Mouse (Mus musculus) forelimb bud, embryonic 11.5 days (tissue): ENCODE data around the gene Clec4a3.
"Not testable (repeated sequence)": the region's sequence is repeated elsewhere in the genome, so short reads cannot be mapped to it uniquely, and the experiment has no call there.

Source experiments
- DNase-seq: peaks from one replicate; pipeline ENCODE4 v3.0.0-alpha.2; 2012; ENCODE audit warnings: low read depth, low spot score

The Clec4a3 gene

DNA sequence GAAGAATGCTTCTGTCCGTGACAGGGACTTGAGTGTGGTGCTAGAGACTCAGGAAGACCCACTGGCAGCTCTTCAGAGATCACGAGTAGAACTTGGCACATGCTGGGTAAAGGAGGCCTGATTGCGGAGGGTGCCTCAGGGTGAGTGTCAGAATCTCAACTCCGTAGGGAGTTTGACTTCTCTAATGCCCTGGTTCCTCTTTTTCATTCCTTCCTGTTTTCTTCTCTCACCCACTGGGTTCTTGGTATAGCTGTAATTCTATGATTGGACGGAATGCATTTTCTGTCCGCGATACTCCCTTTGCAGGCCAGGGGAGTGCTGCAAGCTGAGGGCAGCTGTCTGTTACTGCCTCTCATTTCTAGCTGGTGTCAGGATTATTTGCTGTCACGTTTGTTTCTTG lies at the start of gene Clec4a3:
TSS of gene Clec4a3 (plus strand) at position 115 of the 400 bp plus-strand sequence.
- no peak for DNase-seq

DNA sequence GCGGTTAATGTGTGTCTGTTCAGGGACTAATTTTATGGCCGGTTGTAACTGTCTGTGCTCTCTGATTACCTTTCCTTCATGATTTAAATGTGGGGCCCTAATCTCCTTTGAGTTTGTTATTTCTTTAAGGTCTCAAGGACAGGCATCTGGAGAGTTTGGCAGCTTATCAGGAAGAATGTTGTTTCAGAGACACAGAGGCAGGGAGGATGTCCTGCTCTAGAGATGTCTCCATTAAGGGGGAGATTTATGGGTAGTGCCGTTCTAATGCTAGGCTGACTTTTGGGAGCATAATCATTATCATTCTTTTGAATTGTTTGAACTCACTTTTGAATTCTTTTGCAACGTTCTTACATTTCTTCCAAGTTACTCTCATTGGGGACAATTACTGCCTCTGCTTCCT lies 32.4 kb upstream of the Clec4a3 start:
- no peak for DNase-seq

DNA sequence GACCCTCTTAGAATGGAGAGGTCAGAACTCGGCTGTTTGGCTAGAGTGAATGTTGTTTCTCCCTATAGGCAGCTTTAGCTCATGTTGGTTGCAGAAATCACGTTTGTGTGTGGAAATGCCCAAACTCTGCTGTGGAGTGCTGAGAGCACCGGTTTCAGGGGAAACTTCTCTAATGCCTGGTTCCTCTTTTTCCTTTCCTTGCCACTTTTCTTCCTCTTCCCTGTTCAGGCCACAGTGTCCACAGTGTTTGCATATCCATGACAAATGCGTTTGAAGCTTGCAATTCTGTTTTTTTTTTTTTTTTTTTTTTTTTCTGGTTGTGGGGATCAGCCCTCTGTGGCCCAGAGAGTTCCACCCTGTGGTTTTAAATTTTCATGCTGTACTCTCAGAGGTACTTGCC lies 30.9 kb upstream of the Clec4a3 start, which contains the start of gene Clec4a1:
TSS of gene Clec4a1 (plus strand) at position 398 of the 400 bp plus-strand sequence.
- DNase-seq: no peak

DNA sequence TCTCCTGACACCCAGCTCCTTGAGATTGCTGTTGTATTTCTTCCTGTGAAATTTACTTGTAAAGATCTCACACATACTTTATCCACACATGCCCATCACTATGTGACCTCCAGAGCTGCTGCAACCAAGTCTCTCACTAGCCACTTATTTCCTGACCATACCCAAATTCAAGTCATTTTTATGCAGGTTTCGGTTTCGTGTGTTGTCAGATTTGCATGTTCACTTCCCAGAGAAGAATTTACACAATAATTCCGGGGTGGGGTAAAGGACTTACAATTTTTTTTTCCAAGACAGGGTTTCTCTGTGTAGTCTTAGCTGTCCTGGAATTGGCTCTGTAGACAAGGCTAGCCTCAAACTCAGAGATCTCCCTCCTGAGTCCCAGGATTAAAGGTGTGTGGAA lies 17.5 kb upstream of the Clec4a3 start:
- no peak for DNase-seq

DNA sequence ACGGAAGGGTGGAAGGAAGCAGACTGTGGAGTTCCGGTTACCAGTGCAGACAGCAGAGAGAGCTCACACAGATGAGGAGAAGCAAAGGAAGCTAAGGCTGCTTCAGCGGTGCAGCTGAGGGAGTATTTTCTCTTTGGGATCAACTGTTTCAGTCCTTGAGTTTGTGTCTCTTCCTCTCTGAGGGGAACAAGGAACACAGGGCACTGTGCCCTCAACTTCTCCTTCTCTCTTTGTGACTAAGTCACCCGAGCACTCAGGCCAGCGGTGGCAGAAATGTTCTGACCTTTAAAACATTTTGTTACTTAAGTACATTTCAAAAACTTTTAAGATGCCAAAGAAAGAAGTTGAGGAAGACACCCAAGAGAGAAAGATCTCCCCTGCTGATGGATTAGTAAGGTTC lies 12.7 kb upstream of the Clec4a3 start:
- no peak for DNase-seq

DNA sequence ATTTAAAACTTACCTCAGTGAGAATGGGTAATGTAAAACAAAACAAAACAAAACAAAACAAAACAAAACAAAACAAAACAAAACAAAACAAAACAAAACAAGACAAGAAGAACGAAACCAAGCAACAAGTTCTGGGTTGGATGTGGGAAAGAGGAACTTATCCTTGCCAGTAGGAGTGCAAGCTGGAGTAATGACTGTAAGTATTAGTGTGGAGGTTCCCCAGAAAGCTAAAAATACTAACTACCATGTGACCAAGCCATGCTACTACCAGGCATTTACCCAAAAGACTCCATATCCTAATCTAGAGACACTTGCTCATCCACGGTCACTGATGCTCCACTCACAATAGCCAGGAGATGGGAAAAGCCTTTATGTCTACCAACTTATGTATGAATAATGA lies 5.6 kb upstream of the Clec4a3 start:
- no peak for DNase-seq

DNA sequence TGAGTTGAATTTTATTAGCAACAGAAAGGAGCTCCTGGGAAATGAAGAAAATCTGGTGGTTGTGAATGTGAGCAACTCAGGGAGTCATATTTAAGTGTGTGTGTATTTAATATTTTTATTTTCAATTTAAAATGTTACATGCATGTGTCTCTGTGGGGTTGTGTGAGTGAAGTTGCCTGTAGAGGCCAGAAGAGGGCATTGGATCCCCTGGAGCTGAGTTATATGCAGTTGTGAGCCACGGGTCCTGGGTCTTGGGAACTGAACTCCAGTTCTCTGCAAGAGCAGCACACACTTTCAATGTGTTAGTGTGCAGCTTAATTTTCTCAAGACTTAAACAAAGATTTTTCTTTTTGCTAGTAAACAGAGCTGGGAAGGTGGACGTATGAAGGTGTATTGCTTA lies 12.2 kb downstream of the Clec4a3 start:
- DNase-seq: no peak

DNA sequence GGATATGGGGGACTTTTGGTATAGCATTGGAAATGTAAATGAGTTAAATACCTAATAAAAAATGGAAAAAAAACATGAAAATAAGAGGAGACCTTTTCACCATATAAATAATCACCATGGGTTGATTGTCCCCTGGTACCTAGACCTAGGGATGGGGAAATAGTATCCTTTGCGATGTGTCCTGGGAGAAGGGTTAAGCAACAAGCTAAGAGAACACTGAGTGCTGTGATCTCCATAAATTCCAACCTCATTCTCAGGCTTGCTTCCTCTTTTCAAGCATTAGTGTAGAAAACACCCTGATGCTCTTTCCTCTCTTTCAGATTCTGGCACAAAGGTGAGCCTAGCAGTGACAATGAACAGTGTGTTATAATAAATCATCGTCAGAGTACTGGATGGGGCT lies 16.7 kb downstream of the Clec4a3 start:
- DNase-seq: no peak

DNA sequence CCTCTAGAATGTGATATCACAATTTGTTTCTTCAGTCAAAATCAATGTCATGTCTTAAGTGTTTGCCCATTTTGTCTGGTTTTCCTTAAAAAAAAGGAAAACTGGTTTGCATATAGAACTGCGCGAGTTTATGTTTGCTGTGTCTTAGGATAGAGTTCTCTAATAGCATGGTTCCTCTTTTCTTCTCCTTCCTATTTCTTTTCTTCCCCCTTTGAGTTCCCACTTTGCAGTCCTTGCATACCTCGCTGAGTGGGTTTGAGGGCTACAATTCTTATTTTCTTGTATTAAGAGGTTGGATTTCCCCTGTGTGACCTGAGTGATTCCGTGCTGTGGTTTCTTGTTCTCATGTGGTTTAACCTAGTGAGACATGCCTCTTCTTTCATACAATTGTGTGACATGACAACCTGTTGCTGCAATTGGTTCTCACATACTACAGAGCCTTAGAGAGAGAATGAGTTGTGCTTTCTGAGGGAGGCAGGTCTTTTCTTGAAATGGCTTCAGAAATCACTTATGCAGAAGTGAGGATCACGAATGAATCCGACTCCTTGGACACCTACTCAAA lies 37.6 kb downstream of the Clec4a3 start, which contains the start of gene Clec4a4:
TSS of gene Clec4a4 (plus strand) at position 492 of the 562 bp plus-strand sequence.
- no peak for DNase-seq

DNA sequence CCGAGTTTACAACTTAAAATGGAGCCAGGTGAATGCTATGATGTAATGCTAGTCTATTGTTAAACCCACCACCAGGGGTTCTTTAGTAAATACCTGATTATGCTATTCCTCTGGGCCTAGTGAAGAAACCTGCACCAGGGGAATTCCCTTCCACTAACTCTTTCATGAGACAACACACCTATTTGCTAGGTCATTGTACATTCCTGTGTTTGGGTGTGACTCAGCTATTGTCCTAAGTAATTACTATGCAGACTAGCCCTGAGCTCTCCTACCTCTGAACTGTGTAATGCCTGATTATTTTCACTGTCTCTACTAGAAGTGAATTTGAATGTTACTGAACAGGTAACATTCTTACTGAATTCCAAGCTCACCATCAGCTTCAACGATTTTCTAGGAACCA lies 52.4 kb downstream of the Clec4a3 start:
- DNase-seq: not testable (repeated sequence)

DNA sequence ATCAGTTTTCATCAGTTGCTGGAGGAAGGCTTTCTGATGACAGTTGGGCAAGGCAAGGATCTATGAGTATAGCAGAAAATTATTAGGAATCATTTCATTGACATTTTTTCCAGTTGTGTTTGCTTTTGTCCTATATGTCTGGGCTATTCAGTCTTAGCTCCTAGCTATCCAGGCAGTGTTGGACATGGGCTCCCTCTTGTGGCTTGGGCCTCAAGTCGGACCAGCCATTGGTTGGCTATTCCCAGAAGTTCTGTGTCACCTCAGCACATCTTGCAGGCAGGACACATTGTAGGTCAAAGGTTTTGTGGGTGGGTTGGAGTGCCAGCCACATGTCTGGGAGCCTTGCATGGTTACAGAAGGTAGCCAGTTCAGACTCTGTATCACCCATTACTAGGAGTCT lies 53.3 kb downstream of the Clec4a3 start:
- DNase-seq: no peak
